Mouse (Mus musculus) midbrain, embryonic 13.5 days (tissue): ENCODE data around the gene Izumo1r. TPM values are rescaled to one million over a fixed set of nuclear protein-coding genes. Genes with fewer than 3 reads are reported as not detected.

Experiments
- ATAC-seq: fragments of 200-750 bp; cut with Nextera tagmentation; 2 replicates; pipeline ENCODE4 v1.8.0; 2017; ENCODE audit warnings: mild to moderate bottlenecking, moderate TSS enrichment, moderate library complexity
- H3K27ac ChIP-seq: fragments of 300-500 bp; sonication (generic); 2 replicates; pipeline ENCODE4 v1.5.1; 2015; ENCODE audit warnings: inconsistent platforms, mild to moderate bottlenecking, moderate library complexity
- H3K27me3 ChIP-seq: fragments of 300-500 bp; sonication (generic); 2 replicates; pipeline ENCODE4 v1.6.1; 2015; ENCODE audit warnings: mild to moderate bottlenecking, inconsistent platforms
- H3K36me3 ChIP-seq: fragments of 300-500 bp; sonication (generic); 2 replicates; pipeline ENCODE4 v1.6.1; 2015; ENCODE audit warnings: mild to moderate bottlenecking, inconsistent platforms
- H3K4me1 ChIP-seq: fragments of 300-500 bp; sonication (generic); replicated peaks from 2 replicates; pipeline ENCODE4 v1.6.1; 2015; ENCODE audit warnings: inconsistent platforms
- H3K4me2 ChIP-seq: fragments of 300-500 bp; sonication (generic); replicated peaks from 2 replicates; pipeline ENCODE4 v1.6.1; 2015; ENCODE audit warnings: moderate library complexity, mild to moderate bottlenecking, inconsistent platforms
- H3K4me3 ChIP-seq: fragments of 300-500 bp; sonication (generic); replicated peaks from 2 replicates; pipeline ENCODE4 v1.5.1; 2015; ENCODE audit warnings: mild to moderate bottlenecking, inconsistent platforms
- H3K9ac ChIP-seq: fragments of 300-500 bp; sonication (generic); replicated peaks from 2 replicates; pipeline ENCODE4 v1.6.1; 2015; ENCODE audit warnings: mild to moderate bottlenecking, inconsistent platforms
- H3K9me3 ChIP-seq: fragments of 300-500 bp; sonication (generic); 2 replicates; pipeline ENCODE4 v1.6.1; 2016; ENCODE audit warnings: mild to moderate bottlenecking, inconsistent platforms
- WGBS: fragments of 180-500 bp; shearing (Covaris S2); methylation state at CpG from one replicate; pipeline ENCODE4 v1.1.7; 2015; 5-methylcytosine and 5-hydroxymethylcytosine counted together
- polyA plus RNA-seq: library from polyadenylated mRNA; unstranded; fragments of >200 nt; fragmentation: Nextera tagmentation; extraction: Ambion mirVana; gene quantifications from 2 replicates; pipeline ENCODE4 v1.2.1, GENCODE M21; 2015

Gene Izumo1r
- polyA plus RNA-seq, 1 experiment from 2014 or later = not detected

DNA sequence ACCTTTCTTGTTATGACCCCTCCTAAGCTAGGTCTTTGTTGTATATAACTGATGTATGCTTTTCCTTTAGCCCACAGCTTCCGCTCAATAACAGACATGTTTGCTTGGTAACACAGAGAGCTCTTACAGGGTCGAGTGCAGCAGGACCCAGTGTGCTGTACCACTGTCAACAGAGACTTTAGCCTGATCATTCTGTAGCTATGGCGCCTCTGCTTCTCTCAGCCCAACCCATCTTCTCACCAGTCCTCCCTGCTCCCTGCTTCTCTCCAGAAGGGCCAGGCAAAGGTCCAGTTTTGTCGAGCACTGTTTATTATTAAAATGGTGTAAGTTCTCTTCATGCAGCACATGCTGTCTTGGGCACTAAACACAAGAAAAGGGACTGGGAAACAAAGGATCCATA is 19.9 kb upstream of the Izumo1r start:
- Histone ChIP-seq H3K9ac (no peak overlapping the region), H3K9me3 (no peaks in the 10 kb centered on the region), H3K4me3 (no peak overlapping the region), H3K4me1 (0 out of 2 replicates have a peak, but pooled peaks cover 3% of the 10 kb centered on the region), H3K27me3 (no peaks in the 10 kb centered on the region), H3K4me2 (no peak overlapping the region), H3K36me3 (no peaks in the 10 kb centered on the region), H3K27ac (no peak overlapping the region)
- ATAC-seq = no peak
- WGBS = 79% methylated on average over 4 of the region's 4 CpGs

DNA sequence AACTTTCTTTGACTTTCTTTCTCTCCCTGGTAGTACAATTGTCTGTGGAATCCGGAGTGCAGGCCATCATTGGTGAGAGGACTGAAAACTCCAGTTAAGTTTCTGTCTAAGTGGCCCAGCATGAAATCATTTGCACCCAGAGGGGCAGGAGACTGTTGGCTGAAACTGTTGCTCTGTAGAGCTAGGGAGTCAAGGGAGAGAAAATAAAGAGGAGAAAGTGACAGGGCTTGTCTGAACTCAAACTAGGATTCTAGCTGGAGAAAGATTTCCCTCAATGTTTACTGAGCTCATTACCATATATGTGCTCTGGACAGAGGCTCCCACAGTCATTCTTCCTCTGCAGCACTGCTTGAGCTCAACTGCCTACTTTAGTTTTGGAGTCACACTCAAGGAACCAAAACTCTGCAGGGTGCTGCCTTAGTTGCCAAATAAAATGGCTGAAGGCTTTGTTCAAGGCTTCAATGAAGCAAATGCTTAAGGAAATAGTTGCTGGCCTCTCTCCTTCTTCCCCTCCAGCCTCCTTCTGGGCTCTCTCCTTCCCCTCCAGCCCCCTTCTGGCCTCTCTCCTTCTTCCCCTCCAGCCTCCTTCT is 18.3 kb upstream of the Izumo1r start:
- Histone ChIP-seq H3K9me3 (no peaks in the 10 kb centered on the region), H3K9ac (no peak overlapping the region), H3K27me3 (no peaks in the 10 kb centered on the region), H3K4me1 (0 out of 2 replicates have a peak, but pooled peaks cover 3% of the 10 kb centered on the region), H3K4me3 (no peak overlapping the region), H3K27ac (no peak overlapping the region), H3K4me2 (no peak overlapping the region), H3K36me3 (no peaks in the 10 kb centered on the region)
- no peak for ATAC-seq
- WGBS = 21% methylated on average over 1 of the region's 1 CpGs

DNA sequence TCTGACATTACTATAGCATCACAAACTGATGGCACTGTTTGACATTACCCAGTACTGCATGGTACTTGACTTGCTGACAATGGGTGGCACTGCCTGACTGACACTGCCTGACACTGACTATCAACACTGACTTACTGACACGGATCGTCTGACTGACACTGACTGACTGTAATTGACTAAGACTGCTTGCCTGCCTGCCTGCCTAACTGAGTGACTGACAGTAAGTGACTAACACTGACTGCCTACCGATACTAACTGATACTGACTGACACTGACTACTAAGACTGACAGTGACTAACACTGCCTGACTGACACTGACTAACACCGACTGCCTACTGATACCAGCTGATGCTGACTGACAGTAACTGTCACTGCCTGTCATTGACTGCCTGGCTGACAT is 17.5 kb upstream of the Izumo1r start:
- H3K27me3 ChIP-seq = no peaks in the 10 kb centered on the region
- 65% methylated on average over 4 of the region's 4 CpGs for WGBS
- no peak for ATAC-seq
- no peaks in the 10 kb centered on the region for H3K36me3 ChIP-seq
- H3K9ac ChIP-seq = no peak overlapping the region
- no peak overlapping the region for H3K4me2 ChIP-seq
- no peak overlapping the region for H3K27ac ChIP-seq
- H3K4me1 ChIP-seq = 0 out of 2 replicates have a peak, but pooled peaks cover 3% of the 10 kb centered on the region
- H3K4me3 ChIP-seq = no peak overlapping the region
- no peaks in the 10 kb centered on the region for H3K9me3 ChIP-seq

DNA sequence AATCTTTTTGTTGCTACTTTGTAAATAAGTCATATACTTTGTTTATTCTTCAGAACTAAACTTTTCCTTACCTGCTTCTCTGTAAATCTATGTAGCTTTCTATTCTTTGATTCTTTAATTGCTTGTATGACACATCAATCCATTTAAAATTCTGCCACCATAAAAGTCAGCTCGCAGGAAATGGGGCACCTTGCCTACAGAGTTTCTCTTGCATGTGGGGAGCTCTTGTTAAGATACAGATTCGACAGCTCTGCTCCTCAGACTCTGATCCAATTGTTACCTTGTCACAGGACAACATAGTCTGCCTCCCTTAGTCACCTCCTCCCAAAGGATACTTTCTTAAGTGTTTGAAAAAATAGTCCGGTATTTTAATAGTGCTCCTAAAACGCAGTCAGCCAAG is 16.9 kb upstream of the Izumo1r start:
- Histone ChIP-seq H3K4me3 (no peak overlapping the region), H3K4me1 (0 out of 2 replicates have a peak, but pooled peaks cover 3% of the 10 kb centered on the region), H3K36me3 (no peaks in the 10 kb centered on the region), H3K9me3 (no peaks in the 10 kb centered on the region), H3K27ac (no peak overlapping the region), H3K9ac (no peak overlapping the region), H3K4me2 (no peak overlapping the region), H3K27me3 (no peaks in the 10 kb centered on the region)
- WGBS = 85% methylated on average over 4 of the region's 4 CpGs
- no peak for ATAC-seq

DNA sequence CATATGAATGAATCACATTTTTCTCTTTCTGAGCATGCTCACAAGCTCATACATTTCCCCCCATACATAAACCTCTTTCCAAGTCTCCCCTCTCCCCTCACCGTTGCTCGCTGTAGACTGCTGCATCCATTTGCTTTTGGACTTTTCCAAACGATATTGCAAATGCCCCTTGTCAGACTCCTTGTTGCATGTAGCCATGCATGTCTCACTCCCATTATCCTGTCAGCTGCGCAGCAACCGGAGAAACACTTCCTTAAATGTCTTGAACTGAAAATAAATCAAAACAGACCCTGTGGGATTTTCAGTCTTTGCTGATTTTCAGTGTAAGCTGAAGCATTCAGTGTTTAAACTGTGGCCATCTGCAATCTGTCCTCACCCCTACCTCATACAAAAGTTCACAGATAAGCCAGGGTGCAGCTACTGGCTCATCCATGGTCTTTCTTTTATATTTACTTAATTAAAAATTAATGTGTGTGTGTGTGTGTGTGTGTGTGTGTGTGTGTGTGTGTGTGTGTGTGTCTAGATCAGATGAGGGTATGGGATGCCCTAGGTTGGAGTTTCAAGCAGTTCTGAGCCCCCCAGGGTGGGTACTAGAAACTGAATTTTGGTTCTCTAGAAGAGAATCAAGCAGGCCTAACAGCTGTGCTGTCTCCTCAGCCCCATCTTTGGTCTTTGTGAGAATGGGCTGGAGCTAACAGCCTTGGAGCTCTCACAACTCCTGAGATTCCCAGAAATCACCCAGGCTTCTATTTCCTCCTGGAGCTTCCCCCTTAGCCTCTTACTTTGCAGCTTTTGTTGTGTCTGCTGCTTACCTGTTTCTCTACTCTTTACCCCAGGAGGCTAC is 15.3 kb upstream of the Izumo1r start:
- 78% methylated on average over 5 of the region's 5 CpGs for WGBS
- Histone ChIP-seq H3K36me3 (no peaks in the 10 kb centered on the region), H3K4me1 (0 out of 2 replicates have a peak, but pooled peaks cover 3% of the 10 kb centered on the region), H3K27me3 (no peaks in the 10 kb centered on the region), H3K27ac (no peak overlapping the region), H3K9me3 (no peaks in the 10 kb centered on the region), H3K4me3 (no peak overlapping the region), H3K4me2 (no peak overlapping the region), H3K9ac (no peak overlapping the region)
- ATAC-seq = no peak

DNA sequence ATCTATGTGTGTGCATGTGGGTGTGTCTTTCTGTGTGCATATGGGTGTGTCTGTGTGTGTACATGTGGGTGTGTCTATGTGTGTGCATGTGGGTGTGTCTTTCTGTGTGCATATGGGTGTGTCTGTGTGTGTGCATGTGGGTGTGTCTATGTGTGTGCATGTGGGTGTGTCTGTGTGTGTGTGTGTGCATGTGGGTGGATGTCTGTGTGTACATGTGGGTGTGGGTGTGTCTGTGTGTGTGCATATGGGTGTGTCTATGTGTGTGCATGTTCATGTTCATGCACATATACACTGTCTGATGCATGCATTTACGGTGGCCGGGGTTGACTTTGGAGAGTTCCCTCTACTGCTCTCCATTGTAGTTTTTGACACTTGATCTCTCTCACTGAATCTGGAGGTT is 13.9 kb upstream of the Izumo1r start:
- Histone ChIP-seq H3K9ac (no peak overlapping the region), H3K36me3 (no peaks in the 10 kb centered on the region), H3K4me2 (no peak overlapping the region), H3K27me3 (no peaks in the 10 kb centered on the region), H3K9me3 (no peaks in the 10 kb centered on the region), H3K27ac (no peak overlapping the region), H3K4me1 (0 out of 2 replicates have a peak, but pooled peaks cover 3% of the 10 kb centered on the region), H3K4me3 (no peak overlapping the region)
- 94% methylated on average over 2 of the region's 2 CpGs for WGBS
- ATAC-seq = no peak

DNA sequence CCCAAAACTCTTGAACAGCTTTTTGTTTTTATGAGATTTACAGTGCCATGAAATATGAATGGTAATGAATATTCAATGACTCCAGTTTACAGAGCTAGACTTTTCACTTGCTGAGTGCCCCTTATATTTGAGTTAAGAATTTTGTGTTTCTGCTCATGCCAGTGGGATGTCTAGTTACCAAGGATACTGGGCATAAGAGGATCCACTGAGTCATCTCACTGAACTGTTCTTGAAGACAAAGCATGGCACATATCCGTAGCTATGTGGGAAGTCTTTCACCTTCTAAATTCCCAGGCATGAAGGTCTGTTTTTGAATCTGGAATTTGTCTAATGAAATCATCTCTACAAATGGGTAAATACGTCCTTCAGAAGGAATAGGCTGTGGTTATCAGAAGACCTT is 8.3 kb upstream of the Izumo1r start:
- H3K36me3 ChIP-seq = no peaks in the 10 kb centered on the region
- no peak overlapping the region for H3K9ac ChIP-seq
- no peak overlapping the region for H3K4me2 ChIP-seq
- H3K4me3 ChIP-seq = no peak overlapping the region
- H3K4me1 ChIP-seq = peaks cover 6% of the 10 kb centered on the region
- 81% methylated on average over 2 of the region's 2 CpGs for WGBS
- H3K27ac ChIP-seq = no peak overlapping the region
- no peaks in the 10 kb centered on the region for H3K27me3 ChIP-seq
- no peak for ATAC-seq
- H3K9me3 ChIP-seq = no peaks in the 10 kb centered on the region

DNA sequence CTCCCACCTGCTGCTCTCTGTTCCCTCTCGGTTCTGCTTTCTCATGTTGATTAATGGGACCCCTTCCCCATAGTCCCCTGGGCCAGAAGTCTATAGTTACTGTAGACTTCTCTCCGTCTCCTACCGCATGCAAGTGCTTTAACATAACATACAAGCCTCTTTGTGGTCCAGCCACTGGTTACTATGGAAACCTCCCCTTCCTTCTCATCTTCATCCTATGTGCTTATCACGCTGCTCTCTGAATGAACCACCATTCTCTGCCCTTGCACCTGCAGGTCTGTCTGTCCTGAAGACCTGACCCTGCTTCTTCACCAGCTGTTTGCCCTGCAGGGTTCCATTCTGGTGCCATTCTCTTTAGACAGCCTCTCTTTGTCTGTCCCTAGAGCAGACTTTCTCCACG is 6.2 kb upstream of the Izumo1r start:
- peak; percentile 70 for ATAC-seq
- H3K4me2 ChIP-seq = no peak overlapping the region
- H3K9me3 ChIP-seq = no peaks in the 10 kb centered on the region
- WGBS = 12% methylated on average over 5 of the region's 5 CpGs
- peaks cover 14% of the 10 kb centered on the region for H3K4me1 ChIP-seq
- H3K27me3 ChIP-seq = no peaks in the 10 kb centered on the region
- H3K36me3 ChIP-seq = no peaks in the 10 kb centered on the region
- H3K4me3 ChIP-seq = no peak overlapping the region
- H3K27ac ChIP-seq = peak overlapping the region; percentile 10; the same call in 1 of the 2 replicates
- no peak overlapping the region for H3K9ac ChIP-seq

DNA sequence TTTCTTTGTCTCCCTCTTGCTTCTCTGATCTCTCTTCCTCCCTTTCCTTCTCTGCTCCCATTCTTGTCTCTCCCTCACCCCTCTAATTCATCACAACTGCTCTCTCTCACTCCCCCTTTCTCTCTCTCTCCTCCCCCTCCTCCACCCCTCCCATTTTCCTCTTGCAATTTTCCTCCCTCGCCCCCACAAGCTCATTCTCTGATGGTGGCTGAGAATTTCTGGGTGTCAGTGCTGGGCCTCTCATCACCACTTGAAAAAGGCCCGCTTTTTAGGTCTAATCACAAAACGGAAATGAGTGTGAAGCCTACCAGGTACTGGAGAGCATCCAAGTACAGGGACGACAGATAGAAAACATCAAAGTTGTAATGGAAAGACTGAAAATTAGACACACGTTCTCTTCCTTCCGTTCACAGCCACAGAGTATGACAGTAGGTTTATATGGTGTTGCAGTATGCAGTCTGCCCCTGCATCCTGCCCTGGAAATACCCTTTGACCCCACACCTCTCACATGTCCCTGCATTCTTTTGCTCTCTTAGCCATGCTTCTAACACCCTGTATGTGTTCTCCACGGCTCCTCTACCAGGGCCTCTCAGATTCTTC is 4.2 kb upstream of the Izumo1r start:
- Histone ChIP-seq H3K27ac (no peak overlapping the region), H3K4me1 (peaks cover 28% of the 10 kb centered on the region), H3K4me3 (no peak overlapping the region), H3K9ac (no peak overlapping the region), H3K27me3 (no peaks in the 10 kb centered on the region), H3K36me3 (no peaks in the 10 kb centered on the region), H3K9me3 (no peaks in the 10 kb centered on the region), H3K4me2 (no peak overlapping the region)
- no peak for ATAC-seq
- WGBS = 85% methylated on average over 7 of the region's 7 CpGs

DNA sequence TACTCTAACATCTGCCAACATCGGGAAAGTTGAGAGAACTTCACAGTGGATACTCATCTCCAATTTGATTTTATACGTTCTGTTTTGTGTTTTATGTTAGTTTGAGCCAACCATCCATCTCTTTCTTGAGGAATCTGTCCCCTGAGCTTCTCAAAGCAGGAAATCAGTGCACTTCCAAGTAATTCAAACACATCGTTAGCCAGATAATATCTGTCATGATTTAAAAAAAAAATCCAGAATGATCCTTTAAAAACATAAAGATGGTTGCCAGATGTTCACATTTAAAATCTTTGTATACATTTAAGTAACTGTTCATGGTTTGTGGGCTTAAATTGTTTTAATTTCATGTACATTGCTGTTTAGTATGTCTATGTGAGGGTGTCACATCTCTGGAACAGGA is 2.2 kb upstream of the Izumo1r start:
- Histone ChIP-seq H3K4me2 (no peak overlapping the region), H3K4me1 (peaks cover 28% of the 10 kb centered on the region), H3K9ac (no peak overlapping the region), H3K27me3 (no peaks in the 10 kb centered on the region), H3K4me3 (no peak overlapping the region), H3K9me3 (no peaks in the 10 kb centered on the region), H3K36me3 (no peaks in the 10 kb centered on the region), H3K27ac (no peak overlapping the region)
- ATAC-seq = no peak
- 82% methylated on average over 3 of the region's 3 CpGs for WGBS

DNA sequence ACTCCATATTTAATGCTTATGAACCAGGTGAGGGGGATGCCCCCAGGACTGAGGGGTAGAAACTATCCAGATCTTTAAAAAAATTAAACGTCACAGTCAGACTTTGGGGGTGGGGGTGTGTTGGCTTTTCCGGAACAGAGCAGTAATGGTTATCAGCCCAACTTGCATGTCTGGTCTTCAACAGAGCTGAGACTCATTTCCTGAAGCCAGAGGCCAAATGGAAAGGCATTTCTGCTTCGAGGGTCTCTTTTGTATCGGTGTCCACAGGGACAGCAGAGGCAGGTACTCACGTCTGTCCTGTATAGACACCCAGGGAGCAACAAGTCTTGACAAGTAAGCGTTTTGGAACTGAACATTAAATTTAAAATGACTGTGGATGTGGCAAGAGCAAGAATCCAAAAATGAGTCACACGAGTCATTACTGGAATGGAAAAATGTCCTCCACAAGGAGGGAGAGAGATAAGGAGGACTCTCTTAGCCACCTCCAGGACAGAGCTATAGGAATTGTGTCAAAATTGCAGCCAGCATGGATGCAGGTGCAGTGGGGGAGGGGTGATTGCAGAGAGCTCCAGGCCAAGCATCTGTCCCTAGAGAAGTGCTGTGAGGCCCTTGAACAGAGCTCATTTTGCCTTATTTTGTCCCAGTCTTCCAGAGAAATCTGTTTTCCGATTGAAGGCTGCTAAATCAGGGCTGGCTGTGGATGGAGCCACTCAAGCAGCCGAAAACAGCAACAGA is 1.2 kb upstream of the Izumo1r start:
- Histone ChIP-seq H3K9me3 (no peaks in the 10 kb centered on the region), H3K9ac (no peak overlapping the region), H3K36me3 (no peaks in the 10 kb centered on the region), H3K4me3 (no peak overlapping the region), H3K27me3 (no peaks in the 10 kb centered on the region), H3K4me1 (peaks cover 23% of the 10 kb centered on the region), H3K4me2 (no peak overlapping the region), H3K27ac (no peak overlapping the region)
- ATAC-seq = peak; percentile 49; the same call in 1 of the 2 replicates
- WGBS = 54% methylated on average over 9 of the region's 9 CpGs

DNA sequence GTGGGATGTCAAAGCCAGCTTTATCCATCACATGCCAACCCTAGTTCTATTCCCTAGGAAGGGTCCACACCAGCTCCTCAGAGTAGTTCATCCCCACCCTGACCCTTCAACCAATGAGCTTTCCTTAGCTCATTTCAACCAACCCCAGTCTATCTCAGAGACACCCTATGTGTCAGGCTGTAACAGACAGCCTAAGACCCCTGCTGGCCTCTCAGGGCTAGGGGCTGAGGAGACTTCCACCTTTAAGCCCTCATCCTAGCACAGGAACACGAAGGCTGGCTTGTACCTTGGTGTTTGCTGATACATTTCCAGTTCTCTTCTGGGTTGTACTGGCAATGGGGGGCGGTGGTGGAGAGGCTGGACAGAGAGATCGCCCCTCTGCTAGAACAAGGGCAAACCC is 743 bp downstream of the Izumo1r start:
- WGBS = 89% methylated on average over 3 of the region's 3 CpGs
- no peak overlapping the region for H3K27ac ChIP-seq
- H3K9ac ChIP-seq = no peak overlapping the region
- peaks cover 21% of the 10 kb centered on the region for H3K4me1 ChIP-seq
- ATAC-seq = no peak
- H3K9me3 ChIP-seq = no peaks in the 10 kb centered on the region
- no peak overlapping the region for H3K4me2 ChIP-seq
- no peaks in the 10 kb centered on the region for H3K27me3 ChIP-seq
- H3K36me3 ChIP-seq = no peaks in the 10 kb centered on the region
- H3K4me3 ChIP-seq = no peak overlapping the region
